Mouse (Mus musculus): Measurements from ENCODE around the gene Tm4sf19.
"Not testable (repeated sequence)": the region's sequence is repeated elsewhere in the genome, so short reads cannot be mapped to it uniquely, and the experiment has no call there.

The Tm4sf19 gene

DNA sequence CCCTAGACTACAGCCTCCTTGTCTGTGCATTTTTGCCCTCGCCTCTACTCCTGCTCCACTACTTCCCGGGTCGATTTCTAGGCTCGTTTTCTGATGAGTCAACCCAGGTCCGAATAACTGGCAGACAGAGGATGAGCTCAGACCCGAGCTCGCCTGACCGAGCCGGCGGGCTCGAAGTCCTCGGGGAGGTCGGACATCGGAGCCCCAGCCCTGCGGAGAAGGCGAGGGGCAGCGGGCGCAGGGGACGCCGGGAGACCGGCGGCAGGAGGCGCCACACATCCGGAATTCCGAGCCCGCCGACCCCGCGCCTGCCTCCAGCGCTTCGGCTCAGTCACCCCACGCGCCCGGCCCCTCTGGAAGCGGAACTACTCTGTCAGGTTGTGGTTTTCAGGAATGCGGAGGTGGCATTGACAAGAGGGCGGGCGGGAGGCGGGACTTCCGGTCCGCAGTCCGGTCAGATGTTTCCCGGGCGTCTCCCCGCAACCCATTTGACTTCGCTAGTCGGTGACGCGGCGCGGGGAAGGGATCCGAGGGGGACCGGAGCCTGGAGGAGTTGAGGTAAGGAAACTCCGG lies 30.3 kb downstream of the Tm4sf19 start, which contains the start of gene Pcyt1a:
Gene Pcyt1a (plus strand): TSS at position 448 of the 573 bp plus-strand sequence.
- DNase-seq (ENCODE audit: low spot score) = peak; percentile 86

DNA sequence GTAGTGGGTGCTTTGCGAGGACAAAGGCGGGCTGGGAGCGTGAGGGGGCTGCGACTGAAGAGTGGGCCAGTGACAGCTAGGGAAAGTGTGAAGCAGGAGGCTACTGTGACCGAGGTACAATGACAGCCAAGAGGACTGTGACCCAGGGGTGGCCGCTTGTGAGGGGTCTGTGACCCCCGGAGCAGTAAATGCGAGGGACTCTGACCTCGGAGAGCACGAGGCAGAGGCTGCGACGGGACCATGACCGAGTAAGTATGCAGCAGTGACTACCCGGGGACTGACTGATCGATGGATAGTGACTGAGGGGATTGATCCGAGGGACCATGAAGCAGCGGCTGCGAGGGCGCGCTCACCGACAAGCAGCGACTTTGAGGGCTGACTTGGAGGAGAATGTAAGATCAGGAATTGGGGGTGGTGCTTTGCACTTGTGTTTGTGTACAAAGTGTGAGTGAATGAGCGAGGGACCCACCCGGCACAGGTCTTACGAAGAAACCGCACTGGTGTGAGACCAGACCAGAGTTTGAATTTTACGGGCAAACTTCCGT lies 30.8 kb downstream of the Tm4sf19 start:
- DNase-seq (ENCODE audit: low spot score) = no peak

DNA sequence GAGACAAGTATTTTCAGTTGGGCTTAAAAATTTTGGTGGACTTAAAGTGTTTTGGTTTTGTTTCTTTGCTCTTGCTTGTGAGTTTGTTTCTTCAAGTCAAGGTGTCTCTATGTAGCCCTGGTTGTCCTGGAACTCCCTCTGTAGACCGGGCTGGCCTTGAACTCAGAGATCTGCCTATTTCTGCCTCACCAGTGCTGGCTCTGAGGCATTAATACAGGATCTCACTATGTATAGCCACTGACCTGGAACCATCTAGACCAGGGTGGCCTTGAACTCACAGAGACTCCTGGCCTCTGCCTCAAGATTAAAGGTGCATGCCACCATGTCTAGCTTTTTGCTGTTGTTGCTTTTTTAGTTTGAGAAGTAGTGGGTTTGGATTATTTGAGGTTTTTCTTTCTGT lies 31.6 kb downstream of the Tm4sf19 start:
- no peak for DNase-seq (ENCODE audit: low spot score)

DNA sequence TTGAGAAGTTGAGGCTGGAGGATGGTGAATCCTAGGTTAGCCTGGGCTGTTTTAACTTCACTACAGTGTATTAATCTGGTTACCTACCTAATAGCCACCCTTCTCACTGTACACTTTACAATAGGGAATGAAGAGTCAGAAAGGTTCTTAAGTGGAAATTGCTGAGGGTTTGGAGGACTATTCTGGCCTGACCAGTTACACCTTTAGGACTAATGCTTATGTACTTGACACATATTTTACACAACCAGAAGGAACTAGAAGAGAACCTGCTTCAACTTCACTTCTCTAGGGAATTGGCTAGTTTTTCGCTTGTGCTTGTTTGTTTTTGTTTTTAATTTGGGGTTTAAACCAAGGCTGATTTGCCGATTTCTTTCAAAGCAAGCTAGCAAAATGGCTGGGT lies 32.8 kb downstream of the Tm4sf19 start:
- no peak for DNase-seq (ENCODE audit: low spot score)

DNA sequence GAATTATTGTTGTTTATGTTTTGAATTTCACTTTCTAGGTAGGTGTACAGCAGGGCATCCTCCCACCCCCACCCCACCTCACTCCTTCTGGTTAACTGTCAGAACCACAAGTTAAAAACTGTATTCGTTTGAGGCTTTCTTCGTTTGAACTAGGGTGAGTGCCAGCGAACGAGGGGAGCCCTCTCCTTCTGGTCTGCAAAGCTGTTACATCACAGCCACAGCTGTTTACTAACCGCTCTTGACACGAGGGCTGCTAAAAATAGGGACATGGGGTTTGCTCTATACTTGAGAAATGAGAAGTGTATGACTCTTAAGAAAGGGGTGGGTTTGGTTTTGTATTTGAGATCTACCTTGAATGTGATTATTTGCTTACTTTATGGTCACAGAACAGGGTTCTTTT lies 33.8 kb downstream of the Tm4sf19 start:
- no peak for DNase-seq (ENCODE audit: low spot score)

DNA sequence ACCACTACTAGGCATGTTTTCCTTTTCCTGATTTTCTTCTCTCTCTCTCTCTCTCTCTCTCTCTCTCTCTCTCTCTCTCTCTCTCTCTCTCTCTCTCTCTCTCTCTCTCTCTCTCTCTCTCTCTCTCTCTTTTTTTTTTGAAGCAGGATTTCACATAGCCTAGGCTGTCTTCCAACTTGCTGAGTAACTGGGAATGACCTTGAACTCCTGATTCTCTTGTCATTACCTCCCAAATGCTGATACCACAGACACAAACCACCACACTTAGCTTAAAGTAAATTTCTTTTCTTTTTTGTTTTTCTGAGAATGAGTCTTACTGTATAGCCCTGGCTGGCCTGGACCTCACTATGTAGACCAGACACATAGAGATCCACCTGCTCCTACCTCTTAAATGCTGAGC lies 34.4 kb downstream of the Tm4sf19 start:
- no peak for DNase-seq (ENCODE audit: low spot score)

DNA sequence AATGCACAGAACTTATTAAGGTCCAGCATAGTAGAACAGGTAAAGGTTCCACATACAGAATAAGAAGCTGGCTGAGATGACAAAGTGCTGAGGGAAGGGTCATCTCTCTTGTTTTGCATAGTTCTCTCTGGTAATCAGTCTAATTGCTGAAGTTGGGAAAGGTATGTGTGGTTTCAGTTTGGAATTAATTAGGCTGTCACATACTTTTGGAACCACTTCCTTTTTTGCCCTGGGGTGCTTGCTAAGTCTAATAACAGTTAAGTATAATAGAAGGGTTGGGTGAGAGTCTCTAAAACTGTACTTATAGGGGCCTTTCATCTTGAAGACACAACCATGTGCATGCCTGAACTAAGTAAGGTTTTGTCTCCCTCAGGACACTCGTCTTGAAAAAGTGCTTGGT lies 36.4 kb downstream of the Tm4sf19 start:
- no peak for DNase-seq (ENCODE audit: low spot score)

DNA sequence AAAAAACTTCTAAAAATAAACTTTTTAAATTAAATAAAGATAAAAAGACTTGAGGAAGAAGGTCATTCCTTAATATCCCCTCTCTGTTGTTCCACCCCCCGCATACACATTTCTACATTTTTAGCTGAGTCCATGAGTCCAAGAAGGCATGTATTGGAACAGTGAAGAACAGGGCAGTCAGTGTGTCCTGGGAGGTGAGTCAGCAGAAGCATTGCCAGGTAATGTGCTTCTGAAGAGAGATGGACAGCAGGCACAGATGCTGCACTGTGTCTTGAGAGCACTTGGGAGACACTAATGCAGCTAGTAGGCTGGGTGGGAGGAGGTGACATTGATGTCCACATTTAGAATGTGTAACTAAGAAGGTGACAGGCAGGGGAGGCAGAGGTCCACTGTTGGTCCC lies 37.0 kb downstream of the Tm4sf19 start:
- no peak for DNase-seq (ENCODE audit: low spot score)

DNA sequence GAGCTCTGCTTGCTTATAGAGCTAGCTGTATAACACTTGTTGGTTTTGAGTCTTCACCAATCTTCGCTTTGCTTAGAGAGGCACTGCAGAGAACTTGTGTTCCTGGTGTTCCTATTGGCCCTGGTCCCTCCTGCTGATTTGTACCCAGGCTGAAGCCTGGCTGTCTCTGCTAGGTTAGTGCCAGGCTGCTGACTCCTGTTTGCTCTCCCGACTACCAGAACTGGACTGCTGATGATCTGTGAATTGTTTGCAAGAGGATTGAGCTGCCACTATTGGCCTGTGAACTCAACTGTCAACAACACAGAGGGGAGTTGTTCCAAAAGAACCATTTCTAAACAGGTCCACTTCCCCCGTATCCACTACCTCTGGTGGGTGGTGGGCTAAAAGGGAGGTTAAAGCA lies 41.1 kb downstream of the Tm4sf19 start:
- DNase-seq (ENCODE audit: low spot score) = no peak

DNA sequence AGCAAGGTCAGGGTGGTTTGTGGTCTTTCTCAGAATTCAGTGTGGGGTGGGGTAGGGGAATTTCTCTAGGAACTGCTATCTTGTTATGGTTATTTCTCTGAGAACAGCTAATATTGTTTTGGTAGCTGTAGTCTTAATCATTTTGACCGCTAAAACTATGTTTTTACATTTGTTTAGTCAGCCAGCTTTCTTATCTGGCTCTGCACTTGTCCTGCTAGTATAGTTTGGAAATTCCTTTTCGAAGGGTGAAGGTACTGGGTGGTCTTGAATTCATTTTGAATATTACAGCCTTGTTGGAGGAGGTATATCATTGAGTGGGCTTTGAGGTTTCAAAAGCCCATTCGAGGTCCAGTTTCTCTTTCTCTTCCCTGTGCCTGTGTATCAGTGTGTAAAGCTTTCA lies 44.3 kb downstream of the Tm4sf19 start:
- not testable (repeated sequence) for DNase-seq (ENCODE audit: low spot score)

DNA sequence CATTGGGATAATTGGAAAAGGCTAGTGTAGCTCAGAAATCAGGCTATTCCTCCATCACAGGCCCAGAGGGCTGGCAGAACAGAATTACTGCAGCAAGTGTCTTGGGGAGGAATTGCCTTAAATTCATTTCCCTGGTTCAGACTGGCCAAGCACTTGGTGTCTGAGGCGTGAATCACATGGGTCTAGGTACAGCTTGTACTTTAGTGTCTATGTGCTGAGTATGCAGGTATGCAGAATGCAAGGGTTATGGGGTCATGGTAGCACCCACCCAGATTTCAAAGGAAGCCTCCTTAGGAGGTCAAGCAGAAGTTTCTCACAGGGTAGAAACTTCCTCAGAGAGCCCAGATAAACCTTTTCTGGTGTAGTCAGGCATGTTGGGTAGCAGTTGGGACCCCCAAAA lies 45.3 kb downstream of the Tm4sf19 start:
- no peak for DNase-seq (ENCODE audit: low spot score)

DNA sequence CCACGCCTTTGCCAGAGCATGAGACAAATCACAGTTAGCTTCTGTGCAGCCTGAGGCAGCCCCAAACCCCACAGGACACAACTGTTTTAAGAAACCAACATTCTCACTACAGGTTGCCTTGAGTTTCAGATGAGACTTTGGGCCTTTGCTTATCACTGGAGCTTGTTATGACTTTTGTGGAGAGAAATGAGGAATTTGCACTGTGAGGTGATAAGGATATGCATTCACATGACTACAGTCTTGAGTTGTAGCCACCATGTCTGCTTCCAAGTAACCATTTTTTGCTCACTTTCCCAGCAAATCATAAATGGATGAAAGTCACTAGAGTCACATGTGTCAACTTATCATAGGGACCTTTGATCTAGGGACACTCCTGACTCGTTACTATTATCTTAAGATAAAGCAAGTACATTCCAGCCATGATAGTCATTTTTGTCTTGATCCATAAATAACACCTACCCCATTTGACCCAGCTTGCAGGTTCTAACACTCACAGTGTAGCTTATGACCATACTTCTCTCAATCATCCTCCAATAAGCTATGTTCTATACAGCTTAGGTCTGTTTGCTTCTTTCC lies 46.3 kb downstream of the Tm4sf19 start:
- no peak for DNase-seq (ENCODE audit: low spot score)

DNA sequence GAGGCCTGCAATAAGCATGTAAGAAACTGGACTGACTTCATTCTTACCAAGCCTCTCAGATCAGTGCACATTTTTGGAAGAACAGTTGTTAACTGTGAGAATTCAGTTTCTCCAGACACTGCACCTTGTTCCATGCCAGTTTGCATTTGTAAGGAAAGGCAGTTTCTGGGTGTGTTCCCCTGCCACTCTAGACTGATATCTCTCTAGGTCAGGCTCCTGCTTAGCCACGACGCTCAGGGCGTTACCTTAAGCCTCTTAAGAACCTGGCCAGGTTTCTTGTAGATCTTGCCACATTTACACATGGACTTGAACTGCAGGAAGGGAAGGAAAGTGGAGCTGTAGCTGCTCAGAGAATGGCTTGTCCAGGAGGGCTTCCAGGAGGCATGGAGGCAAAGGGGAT lies 49.4 kb downstream of the Tm4sf19 start:
- DNase-seq (ENCODE audit: low spot score) = no peak

DNA sequence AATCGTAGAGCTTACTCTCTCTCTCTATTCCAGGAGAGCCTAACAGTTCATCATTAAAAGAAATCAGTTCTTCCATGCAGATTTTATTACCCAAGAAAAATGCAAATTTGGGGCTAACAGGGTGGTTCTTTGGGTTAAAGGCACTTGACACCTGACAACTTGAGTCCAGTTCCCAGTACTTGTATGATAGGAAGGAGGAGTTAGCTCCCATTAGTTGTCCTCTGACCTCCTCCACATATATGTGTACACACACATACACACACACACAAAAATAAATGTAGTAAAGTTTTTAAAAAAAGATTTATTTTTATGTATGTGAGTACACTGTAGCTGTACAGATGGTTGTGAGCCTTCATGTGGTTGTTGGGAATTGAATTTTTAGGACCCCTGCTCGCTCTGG lies 49.8 kb downstream of the Tm4sf19 start:
- DNase-seq (ENCODE audit: low spot score) = no peak

DNA sequence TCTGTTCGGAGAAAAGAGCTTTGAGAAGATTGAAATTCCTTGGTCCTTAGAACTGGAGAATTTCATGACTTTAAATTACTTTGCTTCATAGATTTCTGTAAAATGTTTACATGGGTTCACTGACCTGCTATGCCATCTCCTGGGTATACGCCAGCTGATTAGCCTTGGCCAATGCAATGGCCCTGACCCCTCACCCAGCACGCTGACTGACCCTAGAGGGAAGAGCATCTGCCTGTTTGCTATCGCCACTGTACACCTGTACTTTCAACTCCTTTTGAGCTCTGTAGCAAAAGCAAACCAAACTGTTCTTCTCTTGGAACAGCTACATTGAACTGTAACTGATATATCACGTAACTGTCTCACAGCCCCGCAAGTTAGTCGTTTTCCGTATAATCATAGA lies 52.8 kb downstream of the Tm4sf19 start:
- DNase-seq (ENCODE audit: low spot score) = no peak

DNA sequence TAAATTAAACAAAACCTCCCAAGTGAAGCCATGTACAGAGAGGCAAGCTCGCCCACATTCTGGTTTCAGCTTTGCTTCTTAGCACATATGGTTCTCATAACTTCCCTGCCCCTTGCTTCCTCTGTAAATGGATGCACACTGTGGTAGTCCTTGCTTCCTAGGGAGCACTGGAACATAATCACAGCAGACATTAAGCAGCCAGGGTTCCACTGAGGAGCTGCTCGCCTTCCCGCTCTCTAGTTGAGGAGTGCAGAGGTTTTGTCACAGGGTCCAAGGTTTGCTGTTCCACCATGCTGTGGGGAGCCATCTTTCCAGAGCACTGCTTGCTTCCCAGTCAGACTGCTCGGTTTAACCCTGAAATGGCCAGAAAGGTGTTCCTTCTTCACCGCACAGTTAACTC lies 54.3 kb downstream of the Tm4sf19 start:
- DNase-seq (ENCODE audit: low spot score) = no peak

DNA sequence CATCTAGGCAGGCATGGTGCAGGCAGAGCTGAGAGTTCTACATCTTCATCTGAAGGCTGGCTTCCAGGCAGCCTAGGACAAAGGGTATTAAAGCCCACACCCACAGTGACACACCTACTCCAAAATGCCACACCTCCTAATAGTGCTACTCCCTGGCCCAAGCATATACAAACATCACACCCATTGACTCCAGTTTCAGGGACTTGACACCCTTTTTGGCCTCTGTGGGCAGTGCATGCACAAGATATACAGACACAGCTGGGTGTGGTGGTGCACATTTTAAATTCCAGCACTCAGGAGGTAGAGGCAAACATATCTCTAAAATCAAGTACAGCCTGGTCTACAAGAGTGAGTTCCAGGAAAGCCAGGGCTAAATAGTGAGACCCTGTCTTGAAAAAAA lies 55.8 kb downstream of the Tm4sf19 start:
- DNase-seq (ENCODE audit: low spot score) = no peak

DNA sequence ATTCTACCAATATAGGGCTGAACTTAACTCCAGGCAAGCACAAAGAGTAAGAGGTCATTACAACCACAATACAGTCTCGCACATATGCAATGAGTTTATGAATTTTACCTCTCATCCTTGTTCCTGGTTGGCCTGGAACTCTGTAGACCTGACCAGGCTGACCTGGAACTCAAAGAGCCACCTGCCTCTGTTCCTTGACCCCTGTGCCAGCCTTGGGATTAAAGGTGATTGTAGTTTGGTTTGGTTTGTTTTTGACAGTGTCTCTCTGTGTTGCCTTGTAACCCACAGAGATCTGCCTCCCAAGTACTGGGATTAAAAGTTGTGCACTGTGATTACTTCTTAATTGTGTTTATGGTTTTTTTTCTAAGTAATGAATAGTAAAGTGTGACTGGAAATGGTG lies 56.5 kb downstream of the Tm4sf19 start:
- no peak for DNase-seq (ENCODE audit: low spot score)

All from left cerebral cortex, adult 11 months (tissue).